Mouse (Mus musculus): ENCODE measurements around the gene Ttn.
"Not testable (repeated sequence)": the region's sequence is repeated elsewhere in the genome, so short reads cannot be mapped to it uniquely, and the experiment has no call there.

Ttn gene

DNA sequence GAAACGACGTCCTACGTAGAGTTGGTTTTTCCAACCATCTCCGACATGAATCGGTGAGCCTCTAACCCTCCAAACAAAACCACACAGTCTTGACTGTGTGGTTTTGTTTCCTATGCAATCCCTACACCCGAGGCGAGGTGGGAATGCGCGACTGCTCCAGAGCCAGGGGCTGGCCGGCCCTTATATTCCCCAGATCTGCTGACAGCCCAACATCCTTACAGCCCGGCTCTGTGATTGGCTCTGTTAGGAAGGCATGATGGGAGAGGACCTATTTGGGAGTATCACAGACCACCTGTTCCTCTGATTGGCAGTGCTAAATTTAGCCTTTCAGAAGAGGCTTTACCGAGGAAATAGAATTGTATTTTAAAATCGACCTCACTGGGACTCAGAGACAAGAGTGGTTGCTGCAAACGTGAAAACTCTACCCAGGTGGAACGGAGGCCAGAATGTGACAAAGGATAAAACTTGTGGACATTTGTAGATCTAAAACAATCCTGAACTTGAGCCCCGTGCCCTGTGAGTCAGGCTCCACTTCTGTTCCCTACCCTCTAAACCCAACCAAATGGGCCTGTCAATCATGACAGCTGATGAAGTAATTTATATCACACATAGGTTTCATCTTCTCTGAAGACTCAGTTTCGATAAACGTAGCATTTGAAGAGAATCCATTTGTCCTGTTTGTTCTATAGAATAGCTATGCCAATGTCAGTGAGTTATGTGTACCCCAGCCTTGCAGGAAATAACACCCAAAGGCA, at the start of gene Ttn:
Gene Ttn (minus strand): TSS at position 157 of the 755 bp plus-strand sequence.
- DNase-seq (ENCODE audit: low spot score): no peak

DNA sequence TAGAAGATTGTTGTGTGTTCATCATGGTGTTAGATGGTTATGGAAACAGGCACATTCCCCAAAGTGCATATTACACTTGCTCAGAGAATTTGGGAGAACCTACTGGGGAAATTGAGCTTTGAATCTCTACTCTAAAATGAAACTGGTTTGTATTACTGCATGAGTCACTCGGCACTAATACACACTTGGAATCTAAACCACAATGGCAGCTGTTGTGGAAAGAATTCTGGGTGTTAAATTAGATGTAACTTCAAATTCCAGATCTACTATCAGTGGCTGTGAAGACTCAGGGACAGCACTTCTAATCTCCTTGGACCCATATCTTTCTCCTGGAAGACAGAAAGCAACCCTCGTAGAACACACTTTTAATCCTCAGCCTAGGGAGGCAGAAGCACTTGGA, 38.3 kb upstream of the Ttn start:
- no peak for DNase-seq (ENCODE audit: low spot score)

DNA sequence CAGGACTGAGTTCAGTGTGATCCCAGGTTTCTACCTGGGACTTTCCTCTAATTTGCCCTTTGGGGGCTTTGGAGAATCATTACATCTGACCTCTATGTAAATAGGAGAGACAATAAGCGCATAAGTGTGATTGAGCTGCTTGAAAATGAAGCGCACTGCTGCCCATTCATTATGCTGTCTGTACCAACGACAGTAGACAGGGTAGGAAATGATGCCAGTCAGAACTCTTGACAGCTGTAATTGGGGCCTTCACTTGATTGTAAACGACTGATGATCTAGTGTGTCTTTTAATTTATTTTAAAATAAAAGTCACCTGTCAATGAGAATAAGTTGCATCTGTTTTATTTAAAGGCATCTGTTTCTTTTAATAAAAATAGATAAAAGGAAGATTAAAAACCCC, 35.4 kb upstream of the Ttn start:
- DNase-seq (ENCODE audit: low spot score): no peak

DNA sequence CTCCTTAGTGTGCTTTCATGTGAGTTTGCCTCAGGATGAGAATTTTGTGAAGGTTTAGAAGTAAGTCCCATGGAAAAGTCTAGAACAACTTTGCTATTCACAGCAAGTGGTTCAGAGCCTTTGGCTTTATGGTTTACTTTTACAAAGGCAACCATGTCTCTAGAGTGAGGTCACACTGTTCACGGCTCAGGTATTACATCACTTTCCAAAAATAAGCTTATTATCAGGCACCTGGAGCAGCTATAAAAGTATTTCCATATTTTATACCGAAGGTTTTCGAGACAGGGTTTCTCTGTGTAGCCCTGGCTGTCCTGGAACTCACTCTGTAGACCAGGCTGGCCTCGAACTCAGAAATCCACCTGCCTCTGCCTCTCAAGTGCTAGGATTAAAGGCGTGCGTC, 31.1 kb upstream of the Ttn start:
- DNase-seq (ENCODE audit: low spot score): not testable (repeated sequence)

- DNase-seq (ENCODE audit: low spot score): no peak
Measured at GRCm38 (mm10) chr2:77011981-77012380, 29.6 kb upstream of the Ttn start.

DNA sequence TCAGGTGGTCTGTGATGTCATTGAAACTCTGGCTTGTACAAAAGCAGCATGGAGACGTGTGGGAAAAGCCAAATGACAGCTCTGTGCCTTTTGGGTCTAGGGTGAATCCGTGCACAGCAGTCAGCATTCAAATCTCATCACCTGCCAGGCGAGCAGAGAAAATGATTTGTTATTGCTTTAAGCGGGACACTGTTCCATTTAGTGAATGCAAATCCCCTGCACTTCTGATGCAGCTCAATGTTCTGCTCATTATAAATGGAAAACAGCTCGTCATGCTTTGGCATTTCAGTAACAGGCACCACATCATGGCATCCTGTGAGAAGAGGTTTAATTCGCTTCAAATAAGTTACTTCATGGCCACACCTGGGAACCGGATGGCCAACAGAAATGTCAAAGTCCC, 24.7 kb upstream of the Ttn start:
- DNase-seq (ENCODE audit: low spot score): no peak

DNA sequence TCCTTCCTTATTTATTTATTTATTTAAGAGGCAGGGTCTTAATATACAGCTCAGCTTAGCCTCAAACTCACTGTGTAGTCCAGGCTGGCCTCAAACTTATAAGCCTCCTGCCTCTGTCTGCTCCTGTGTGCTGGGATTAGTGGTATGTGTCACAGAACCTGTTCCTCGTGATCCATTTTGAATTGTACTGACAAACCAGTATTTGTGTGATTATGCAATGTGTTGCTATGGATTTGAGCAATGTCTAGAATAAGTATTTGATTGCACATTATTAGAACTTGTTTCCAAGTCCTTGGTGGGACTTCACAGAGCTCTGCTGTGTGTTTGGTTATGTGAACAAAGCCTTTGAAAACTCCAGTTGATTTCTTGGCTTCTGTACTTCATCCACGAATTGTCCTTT, 20.8 kb upstream of the Ttn start:
- no peak for DNase-seq (ENCODE audit: low spot score)

DNA sequence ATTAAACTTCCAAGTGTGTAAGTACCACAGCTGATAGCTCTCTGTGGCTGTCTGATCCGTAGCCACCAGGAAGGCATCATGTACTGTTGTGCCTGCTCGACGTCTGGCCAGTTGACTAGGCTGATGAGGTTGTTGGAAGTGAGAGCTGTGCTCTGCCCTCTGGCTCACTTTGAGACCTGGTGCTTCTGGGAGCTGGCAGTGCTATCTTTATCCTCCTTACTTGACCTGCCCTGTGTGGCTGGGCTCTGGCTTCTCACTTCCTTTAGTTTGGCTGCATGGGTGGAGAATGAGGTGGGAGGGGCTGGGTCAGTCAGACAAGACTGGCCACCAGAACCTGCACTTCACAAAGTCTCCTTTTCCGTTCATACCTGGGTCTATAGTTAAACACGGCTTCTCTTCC, 16.0 kb upstream of the Ttn start:
- DNase-seq (ENCODE audit: low spot score): no peak

DNA sequence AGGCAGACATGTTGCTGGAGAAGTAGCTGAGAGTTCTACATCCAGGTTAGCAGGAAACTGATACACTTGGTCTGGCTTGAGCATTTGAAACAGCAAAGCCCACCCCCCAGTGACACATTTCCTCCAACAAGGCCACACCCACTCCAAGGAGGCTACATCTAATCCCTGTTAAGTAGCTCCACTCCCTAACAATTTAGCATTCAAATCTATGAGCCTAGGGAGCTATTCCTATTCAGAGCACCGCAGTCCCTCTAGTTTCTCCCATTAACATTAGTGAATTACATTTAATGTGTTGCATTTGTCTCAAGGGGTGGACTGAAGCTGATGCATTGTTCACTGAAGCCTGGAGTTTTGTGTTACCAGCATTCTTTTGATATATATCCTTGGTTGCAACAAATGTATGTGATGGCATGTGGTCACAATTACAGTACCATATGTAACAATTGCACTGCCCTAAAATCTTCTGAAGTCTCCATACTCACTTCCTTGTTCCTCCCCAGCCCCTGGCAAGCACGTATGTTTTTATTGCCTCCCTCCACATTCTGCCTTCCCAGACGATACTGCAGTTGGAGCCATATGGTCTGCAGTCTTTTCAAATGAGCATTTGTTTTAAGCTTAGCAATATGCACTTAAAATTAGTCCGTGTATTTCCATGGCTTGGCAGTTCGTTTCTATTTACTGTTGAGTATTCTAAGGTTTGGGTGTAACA, 10.3 kb upstream of the Ttn start:
- no peak for DNase-seq (ENCODE audit: low spot score)

GRCm38 (mm10) chr2:76987317-76987716, 5.0 kb upstream of the Ttn start:
- DNase-seq (ENCODE audit: low spot score): no peak

- DNase-seq (ENCODE audit: low spot score): no peak
Measured at GRCm38 (mm10) chr2:76984384-76984783, 2.0 kb upstream of the Ttn start.

DNA sequence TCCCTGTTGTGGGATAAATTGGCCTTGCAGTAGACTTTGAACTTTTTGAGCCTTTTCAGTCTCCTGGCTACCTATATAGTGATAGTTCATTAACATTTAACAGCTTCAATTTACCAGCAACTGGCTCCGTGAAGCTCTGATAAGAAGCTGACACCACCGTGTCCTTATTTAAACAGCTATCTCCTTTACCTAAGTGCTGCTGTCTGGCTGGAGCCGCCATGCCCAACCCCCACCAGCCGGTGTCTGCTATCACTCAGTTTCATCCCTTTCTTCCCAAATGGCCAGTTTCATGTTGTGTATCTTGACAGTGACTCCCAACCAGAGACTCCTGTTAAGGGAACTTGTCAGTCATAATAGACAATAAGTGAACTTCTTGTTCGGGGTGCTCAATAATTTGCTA, 1.3 kb upstream of the Ttn start:
- DNase-seq (ENCODE audit: low spot score): no peak

DNA sequence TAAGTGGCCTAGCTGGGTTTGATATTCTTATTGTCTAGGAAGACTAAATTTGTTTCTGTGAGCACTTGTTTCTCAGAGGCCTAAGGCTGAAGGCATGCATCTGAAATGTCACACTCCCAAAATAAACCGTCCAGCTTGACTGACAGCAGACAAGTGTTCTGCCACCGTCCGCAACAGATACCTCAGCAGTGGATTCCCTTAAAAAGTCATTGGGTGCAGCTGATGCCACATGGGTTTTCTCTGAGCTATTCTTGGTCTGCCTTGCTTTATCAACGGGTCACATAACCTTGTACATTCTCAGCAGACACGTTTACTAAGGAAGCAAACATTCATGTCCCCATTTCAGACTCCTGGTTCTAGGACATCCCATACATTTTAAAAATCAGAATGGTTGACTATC, 630 bp downstream of the Ttn start:
- no peak for DNase-seq (ENCODE audit: low spot score)

GRCm38 (mm10) chr2:76980146-76980545, 2.2 kb downstream of the Ttn start:
- DNase-seq (ENCODE audit: low spot score): peak; percentile 69

GRCm38 (mm10) chr2:76977650-76978049, 4.7 kb downstream of the Ttn start:
- no peak for DNase-seq (ENCODE audit: low spot score)

DNA sequence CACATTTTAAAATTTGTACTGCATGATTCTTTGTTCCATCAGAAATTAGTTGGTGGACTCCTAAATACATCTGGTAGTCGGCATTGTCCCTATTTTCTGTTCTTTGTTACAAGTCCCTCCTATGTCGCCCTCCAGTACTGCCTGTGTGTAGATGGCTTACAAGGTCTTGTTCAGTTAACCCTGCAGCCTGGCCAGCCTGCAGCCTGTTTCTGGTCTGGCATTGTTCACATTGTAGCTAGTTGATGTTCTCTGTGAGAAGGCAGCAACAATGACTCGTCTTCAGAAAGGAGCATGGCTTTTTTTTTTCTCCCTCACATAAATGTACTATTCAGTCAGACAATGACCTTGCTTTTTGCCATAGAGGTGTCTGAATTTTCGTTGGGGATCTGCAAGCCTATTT, 10.3 kb downstream of the Ttn start:
- peak; percentile 62 for DNase-seq (ENCODE audit: low spot score)

- no peak for DNase-seq (ENCODE audit: low spot score)
Measured at GRCm38 (mm10) chr2:76971069-76971468, 11.3 kb downstream of the Ttn start.

GRCm38 (mm10) chr2:76970669-76971068, 11.7 kb downstream of the Ttn start:
- DNase-seq (ENCODE audit: low spot score): no peak

DNA sequence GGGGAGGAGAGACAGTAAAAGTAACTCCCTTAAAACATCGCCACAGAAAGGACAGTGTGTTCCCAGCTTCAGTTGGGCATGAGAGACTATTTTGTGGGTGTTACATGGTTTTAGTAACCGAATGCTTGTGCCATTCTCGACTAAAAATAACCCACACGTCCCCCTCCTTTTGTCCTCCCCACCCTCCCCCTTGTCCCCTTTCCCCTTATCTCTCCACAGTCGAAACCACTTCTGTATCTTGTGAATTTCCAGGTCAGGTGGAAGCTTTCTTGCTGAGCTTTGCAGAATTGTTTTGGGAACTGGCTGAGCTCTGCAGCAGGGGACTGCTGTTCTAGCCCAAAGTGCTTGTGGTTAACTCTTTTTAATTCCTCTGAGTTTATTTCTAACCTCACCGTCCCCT, 12.1 kb downstream of the Ttn start:
- DNase-seq (ENCODE audit: low spot score): no peak

DNA sequence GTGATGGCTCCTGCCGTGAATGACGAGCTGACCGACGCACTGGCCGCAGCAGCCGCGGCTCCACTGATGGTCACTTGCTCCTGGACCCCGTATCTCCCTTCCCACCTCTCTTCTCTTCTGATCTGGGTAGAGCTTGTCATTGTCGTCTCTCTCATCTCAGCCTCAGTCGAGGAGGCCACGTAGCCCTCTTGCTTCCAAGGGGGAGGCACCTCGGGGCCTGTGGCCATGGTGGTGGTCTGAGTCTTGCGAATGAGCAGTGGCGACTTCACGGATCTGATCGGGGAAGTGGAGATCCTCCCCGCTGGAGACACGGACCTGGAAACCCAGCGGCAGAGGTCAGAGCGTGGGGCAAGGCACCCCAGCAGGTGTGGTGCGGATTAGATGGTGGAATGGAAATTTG, 12.7 kb downstream of the Ttn start:
- DNase-seq (ENCODE audit: low spot score): no peak

DNA sequence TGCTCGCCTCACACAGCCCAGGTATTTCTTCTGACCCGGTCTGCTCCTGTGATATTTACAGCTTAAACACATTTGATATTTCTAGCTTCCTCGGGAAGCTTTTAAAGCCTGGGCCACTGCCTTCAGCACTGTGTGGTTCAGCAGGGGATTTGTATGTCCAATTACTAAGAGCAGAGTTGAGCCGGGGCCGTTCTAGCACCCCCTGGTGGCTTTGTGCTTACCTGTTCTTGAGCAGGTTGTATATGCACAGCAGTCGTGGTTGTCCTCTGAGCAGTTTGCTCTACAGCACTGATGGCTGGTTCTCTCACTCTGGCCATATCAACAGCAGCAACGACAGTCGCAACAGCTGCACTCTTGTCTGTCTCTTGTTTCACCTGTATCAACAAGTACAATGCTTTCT, 13.4 kb downstream of the Ttn start:
- DNase-seq (ENCODE audit: low spot score): peak; percentile 61

GRCm38 (mm10) chr2:76966582-76966981, 15.8 kb downstream of the Ttn start:
- no peak for DNase-seq (ENCODE audit: low spot score)

- no peak for DNase-seq (ENCODE audit: low spot score)
Measured at GRCm38 (mm10) chr2:76966013-76966412, 16.3 kb downstream of the Ttn start.

DNA sequence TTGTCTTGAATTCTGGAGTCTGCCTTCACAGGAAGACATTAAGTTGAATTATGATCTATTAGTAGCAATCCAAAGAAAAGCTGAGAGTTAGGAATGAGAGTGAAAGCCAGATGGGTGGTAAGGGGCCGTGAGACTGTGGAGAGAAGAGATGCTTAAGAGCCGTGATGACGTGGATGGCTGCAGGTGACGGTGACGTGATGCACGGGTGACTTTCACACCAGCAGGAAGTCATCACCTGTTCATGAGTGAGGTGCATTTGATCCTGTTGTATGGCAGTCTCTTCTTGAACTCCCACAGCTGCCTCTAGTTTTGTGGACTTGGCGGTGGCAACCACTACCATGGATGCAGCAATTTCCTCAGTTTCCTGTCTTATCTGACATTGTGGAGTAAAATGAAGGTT, 16.8 kb downstream of the Ttn start:
- no peak for DNase-seq (ENCODE audit: low spot score)
